Mouse (Mus musculus) adrenal gland, postnatal 14 days (tissue): Measurements from ENCODE around the gene Gcc2. TPM values are rescaled to one million over a fixed set of nuclear protein-coding genes. Genes with fewer than 3 reads are reported as not detected.
"Not testable (repeated sequence)": the region's sequence is repeated elsewhere in the genome, so short reads cannot be mapped to it uniquely, and the experiment has no call there.

Experiments used
- DNase-seq: peaks from one replicate; pipeline ENCODE4 v3.0.0; 2021; ENCODE audit warnings: mixed read lengths
- long read RNA-seq, 2 experiments: library from polyadenylated mRNA; stranded (forward); transcript quantifications; one replicate each; pipeline ENCODE4 v2.0.0; 2021
- total RNA-seq: library from RNA; stranded (reverse); gene quantifications from 2 replicates; pipeline ENCODE4 v1.2.3, GENCODE M21; 2021

Gene Gcc2
- total RNA-seq, result 40.5 and 45.2 TPM in 2 replicates
- long read RNA-seq, experiment 1, full-length matches to known transcripts, result 2 of 8 reads
- long read RNA-seq, experiment 1, partial matches to known transcripts, result 3 of 8 reads
- long read RNA-seq, experiment 1, other reads (novel, unspliced or antisense), result 3 of 8 reads
- long read RNA-seq, experiment 2, full-length matches to known transcripts, result 5 of 9 reads
- long read RNA-seq, experiment 2, partial matches to known transcripts, result 1 of 9 reads
- long read RNA-seq, experiment 2, other reads (novel, unspliced or antisense), result 3 of 9 reads

DNA sequence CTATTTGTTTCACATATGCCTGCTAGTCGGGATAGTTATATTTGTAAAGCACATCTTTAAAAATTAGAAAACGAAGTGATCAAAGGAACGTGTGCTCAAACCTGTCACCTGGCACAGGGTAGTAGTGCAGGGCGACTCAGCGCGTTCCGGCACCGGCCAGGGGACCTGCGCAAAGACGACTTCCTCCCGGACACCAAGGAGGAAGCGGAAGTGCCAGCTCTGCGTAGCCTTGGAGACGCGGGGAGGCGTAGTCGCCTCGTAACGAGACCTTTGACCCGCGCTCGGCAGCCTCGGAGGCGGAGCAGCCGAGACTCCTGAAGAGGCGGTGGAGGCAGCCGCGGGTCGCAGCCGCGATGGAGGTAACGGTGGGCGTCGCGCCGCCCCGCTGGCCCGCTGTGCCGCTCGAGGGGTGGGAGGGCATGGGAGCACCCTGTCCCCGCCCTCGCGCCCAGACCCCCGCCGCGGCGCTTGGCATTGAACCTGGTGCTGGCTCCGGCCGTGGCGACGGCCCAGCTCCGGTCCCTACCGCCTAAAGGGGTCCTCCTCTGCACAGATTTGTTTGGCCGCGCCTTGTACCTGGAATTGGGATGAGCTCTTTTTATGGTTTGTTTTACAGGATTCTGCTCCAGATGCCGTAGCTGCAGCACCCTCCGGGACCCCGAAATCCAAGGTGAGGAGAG lies at the start of gene Gcc2:
Gene Gcc2, plus strand, starts transcription at position 285 of the 680 bp plus-strand sequence.
- DNase-seq, result peak; percentile 97

DNA sequence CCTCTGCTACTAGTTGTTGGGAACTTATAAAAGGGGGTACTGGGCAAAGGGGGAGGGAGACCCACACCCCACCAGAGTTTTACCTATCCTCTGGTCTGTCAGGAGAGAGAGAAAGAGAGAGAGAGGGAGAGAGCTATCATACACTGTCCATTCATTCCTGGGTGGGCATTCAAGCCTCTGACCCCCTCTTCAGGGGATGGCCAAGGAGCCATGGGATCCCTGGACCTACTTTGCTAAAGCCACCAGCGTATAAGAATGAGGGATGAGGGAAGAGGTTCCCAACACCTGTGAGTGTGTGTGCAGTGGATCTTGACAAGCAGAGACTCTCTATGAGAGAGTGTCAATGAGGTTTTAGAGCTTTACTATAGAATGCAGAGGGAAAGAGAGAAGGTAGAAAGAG lies 49.3 kb upstream of the Gcc2 start:
- no peak for DNase-seq

DNA sequence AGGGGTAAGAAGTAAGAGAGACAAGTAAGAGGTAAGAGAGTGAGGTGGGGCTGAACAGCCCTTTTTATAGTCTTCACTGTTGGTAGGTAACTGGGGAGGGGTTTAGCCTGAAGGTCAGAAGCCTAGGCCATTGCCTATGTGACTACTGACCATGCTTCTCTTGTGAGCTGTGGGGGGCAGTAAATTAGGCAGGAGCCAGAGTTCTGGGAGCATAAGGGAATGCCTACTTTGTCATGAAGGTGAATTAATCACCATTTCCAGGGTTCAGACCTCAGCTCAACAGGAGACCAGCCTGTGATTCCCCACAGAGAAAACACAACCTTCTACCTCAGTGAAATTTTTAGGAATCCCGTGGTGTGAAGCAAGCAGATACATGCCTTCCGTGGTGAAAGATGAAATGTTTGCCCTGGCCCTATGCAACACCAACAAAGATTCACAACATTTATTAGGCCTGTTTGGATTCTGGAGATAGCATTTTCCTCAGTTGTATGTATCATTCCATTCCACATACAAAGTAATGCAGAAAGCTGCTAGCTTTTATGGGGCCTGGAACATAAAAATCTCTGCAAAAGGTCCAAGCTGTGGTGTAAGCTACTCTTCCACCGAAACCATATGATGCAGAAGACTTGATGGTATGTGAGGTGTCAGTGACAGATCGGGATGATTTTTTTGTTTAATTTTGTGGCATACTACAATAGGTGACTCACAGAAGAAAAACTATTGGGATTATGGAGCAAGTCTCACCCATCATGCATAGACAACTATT lies 48.5 kb upstream of the Gcc2 start:
- DNase-seq, result no peak

DNA sequence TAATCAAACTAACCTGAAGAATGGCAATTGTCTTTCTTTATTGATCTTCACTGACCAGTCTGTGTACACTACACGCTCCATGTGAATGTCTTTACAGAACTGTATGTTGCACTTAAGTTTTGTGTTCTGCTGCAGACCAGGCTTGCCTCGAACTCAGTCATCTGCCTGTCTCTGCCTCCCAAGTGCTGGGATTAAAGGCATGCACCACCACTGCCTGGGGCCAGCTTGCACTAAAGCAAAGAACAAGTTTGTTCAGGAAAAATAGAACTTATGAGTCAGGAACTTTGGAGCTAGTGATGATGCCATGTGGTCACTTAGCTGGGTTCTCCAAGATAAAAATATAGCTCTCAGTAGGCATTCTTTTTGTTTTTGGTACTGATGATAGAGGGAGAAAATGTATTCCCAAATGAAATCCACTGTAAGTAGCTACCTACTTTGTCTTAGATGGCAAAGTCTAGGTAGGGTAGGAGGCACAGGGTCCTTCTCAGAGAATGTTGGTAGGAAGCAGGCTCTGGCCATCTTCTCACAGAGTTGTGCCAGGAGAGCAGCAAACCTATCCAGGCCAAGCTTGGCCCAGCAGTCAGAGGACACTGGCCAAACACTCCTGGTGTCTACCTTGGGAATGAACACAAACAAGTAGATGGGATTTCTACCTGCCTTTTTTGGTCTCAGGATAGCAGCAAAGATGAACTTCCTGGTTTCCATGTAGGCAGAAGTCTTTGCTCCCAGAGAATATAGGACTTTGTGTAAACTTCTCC lies 45.4 kb upstream of the Gcc2 start:
- DNase-seq, result no peak

DNA sequence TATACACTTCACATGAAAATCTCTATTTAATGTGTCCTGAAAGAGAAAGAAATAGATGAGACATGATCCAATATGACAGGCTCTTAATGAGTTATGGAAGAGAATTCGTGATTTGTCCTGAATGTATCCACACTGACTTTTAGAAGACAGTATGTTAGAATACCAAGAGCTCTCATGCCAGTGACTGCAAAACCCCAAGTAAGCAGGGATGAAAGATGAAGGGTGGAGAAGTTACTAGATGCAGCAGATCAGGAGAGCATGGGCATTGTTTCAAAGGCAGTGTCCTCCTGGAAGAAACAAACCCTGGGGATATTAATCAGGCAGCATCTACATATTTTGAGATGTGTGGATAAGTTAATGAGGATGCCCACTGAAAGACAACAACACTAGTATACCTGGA lies 44.8 kb upstream of the Gcc2 start:
- no peak for DNase-seq

DNA sequence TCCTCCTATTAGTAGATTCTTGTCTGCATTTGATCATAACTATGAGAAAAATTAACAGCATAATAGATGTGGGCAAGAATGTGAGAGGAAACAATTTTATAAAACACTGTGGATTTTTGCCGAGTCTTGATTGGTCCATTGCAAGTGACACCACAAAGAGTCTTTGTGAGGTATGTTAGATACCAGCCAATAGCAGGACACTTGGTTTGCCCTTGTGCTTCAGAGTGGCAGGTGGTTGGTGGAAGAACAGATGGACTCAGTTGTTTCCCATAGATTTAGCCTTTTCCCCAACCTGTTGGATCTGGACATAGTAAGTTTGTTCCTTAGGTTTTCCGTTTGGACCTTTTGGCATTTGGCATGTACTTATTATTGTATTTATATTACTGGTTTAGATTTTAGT lies 44.1 kb upstream of the Gcc2 start:
- DNase-seq, result no peak

DNA sequence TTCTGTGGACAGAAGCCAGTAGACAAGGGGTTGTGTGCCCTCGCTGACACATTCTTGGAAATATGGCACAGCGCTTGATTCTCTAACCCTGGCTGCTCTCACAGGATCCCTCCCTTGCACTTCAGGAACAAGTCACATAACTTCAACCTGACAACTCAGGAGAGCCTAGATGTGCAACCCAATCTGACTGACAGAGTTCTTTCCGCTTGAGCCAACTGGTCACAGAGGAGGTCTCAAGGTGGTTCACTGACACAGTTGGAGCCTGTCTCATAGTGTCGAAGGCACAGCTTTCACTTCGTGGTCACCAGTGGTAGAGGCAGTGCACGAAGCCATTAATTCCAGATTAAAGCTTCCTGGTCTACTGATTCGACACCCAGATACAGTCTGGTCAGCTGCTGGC lies 43.1 kb upstream of the Gcc2 start:
- DNase-seq, result no peak

DNA sequence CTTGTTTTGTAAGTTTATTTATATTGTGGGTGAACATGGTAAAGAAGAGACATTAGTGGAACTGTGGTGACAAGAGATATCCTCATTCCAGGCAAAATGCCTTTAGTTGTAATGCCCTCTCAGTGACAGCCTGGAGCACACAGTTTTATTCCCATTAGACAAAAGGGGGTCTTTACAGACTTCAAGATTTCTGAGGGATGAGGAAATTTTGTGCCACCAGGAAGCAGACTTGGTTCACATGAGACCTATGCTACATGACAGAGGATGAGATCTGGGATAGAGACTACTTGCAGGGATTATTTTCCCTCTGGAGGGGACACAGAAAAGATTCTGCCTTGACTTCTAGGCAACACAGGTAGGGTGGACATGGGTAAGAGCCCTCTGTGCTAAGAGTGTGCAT lies 40.8 kb upstream of the Gcc2 start:
- DNase-seq, result no peak

DNA sequence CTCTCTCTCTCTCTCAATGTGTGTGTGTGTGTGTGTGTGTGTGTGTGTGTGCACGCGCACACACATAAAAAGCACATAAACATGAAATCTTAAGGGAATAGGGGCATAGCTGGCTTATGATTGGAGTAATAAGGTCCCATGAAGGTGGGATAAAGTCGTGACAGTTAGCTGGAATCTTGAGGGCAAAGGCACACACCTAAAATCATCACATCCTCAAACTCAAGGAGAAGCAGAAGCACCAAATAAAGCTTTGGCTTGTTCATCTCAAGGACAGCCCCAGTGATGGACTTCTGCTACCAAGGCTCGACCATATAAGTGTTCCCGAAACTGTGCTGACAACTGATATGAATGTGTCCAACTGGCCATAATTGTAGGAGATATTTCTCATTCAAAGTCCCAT lies 40.4 kb upstream of the Gcc2 start:
- no peak for DNase-seq

DNA sequence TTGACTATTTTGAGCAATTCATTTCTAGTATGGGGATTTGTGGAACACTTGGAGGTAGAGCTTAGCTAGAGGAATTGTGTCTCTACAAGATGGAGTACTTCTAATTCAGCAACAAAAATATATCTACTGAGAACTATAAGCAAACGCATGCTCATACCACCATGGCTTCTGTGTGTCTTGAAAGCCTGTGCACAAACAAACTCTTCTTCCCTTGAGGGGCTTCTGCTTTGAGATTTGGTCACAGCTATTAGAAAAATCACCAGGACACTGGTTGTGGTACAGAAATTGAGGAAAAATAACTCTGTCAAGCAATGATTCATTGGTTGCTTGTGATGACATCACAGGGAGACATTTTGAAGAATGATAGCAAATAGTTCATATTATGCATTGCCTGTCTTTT lies 39.9 kb upstream of the Gcc2 start:
- no peak for DNase-seq

DNA sequence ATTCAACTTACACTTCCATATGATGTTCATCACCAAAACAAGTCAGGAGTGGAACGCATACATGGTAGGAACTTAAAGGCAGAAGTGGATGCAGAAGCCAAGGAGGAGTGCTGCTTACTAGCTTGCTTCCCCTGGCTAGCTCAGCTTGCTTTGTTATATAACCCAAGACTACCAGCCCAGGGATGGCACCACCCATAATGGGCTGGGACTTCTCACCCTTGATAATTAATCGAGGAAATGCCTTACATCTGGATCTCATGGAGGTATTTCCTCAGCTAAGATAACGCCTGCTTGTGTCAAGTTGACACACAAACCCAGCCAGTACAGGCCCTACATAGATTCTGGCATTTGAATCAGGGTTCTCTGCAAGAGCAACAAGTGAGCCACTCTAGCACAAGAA lies 37.9 kb upstream of the Gcc2 start:
- no peak for DNase-seq

DNA sequence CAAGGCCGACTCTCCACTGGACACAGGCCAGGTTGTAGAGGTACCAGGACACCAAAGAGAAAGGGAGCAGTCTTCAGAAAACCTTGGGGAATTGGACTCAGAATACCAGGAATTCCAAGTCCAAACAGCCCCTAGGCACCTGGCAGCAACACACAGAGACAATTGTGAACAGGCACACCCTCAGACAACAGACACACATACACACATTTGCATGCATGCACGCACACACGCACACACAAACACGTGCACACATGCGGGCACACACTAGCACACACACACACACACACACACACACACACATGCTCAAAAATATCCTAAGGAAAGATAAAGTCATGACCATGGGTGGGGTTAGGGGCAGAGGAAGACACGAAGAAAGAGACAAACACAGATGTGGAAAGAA lies 34.6 kb upstream of the Gcc2 start:
- DNase-seq, result no peak

DNA sequence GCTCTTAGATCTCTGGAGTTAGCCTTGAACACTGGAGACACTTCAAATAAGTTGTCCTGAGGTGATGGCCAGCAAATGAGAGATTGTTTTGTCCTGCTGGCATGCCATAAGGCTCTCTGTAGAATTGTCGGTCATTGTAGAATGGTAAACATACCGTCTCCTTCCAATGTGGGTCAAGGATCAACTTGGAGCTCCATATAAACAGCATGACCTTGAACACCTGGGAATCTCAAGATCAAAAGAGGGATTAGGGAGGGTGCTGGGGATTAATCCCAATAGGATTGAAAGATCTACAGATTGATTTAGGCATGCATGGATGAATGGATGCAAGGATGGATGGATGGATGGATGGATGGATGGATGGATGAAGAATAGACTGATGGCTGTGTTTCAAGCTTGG lies 33.7 kb upstream of the Gcc2 start:
- not testable (repeated sequence) for DNase-seq

DNA sequence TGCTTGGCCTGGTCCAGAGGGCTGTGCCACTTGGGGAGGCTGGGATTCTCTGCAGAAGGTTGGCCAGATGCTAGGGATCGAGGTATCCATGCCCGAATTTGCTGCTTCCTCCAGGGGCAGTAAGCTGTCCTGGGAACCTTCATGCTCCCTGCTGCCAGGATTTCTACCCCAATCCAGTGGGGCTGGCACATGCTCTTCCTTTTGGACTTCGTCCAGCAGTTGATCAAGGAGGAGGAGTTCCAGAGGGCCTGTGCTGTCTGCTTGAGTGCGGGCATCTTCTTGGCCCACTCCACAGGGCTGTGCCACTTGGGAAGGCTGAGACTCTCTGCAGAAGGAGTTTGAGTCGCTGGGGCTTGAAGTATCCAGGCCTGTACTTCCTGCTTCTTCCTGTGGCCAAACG lies 32.1 kb upstream of the Gcc2 start:
- not testable (repeated sequence) for DNase-seq

DNA sequence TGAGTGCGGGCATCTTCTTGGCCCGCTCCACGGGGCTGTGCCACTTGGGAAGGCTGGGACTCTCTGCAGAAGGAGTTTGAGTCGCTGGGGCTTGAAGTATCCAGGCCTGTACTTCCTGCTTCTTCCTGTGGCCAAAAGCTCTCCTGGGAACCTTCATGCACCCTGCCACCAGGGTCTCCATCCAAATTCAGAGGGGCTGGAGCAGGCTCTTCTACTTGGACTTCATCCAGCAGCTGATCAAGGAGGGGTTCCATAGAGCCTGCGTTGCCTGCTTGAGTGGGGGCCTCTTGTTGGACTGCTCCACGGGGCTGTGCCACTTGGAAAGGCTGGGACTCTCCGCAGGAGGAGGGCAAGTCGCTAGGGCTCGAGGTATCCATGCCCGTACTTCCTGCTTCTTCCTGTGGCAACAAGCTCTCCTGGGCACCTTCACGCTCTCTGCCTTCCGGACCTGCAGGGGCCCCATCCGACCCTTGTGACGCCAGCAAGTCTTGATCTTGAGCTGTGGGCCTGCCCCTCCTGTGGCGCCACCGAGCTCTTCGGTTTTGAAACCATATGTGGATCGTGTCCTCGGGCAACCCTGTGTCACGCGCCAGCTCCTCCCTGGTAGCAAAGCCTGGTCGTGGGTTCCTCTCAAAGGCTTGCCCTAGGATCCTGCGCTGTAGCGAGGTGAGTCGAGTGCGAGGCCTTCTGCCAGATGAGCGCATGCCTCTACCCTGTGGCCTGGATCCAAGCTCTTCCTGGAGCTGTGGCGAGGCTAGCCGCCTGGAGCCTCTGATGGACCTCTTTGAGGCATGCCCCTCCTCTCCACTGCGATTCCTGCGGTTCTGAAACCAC lies 31.1 kb upstream of the Gcc2 start:
- peak; percentile 61 for DNase-seq

DNA sequence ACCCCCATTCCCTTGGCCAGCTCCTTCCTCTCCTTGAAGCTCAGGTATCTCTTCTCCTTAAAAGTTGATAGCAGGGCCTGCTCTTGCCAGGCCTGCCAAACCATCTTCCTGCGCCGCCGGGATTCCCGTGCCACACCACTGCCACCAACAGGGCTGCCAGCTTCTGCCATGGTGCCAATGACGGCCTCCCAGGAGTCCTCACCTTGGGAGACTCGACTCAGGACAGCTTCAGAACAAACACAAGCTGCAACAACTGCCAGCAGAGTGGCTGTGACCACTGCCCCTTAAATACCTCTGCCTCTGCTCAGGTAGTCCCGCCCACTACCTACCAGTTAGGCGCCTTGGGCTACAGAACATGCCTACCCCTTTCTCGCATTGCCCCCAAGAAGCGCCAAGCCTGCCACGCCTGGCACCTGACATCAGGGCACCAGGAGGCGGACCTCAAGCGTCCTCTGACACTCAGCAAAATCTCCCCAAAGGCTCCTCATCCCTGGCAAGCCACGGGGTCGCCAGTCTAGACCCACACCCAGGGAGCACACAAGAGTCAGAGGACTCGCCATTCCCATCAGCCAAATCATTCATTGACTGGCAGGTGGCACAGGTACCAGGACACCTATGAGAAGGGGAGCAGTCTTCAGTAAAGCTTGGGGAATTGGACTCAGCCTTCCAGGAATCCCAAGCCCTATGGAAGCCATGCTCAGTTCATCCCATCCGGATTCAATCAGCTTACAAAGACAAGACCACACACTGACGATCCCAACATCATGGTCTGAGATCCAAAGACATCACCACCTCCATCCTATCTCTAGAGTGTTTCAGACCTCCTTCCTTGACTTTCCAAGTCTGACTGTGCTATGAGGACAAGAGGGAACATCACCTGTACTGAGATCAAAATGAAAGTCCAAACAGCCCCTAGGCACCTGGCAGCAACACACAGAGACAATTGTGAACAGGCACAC lies 30.2 kb upstream of the Gcc2 start, which contains the start of gene AW822073:
Gene AW822073, minus strand, starts transcription at position 104 of the 959 bp plus-strand sequence.
- DNase-seq, result peak; percentile 42

DNA sequence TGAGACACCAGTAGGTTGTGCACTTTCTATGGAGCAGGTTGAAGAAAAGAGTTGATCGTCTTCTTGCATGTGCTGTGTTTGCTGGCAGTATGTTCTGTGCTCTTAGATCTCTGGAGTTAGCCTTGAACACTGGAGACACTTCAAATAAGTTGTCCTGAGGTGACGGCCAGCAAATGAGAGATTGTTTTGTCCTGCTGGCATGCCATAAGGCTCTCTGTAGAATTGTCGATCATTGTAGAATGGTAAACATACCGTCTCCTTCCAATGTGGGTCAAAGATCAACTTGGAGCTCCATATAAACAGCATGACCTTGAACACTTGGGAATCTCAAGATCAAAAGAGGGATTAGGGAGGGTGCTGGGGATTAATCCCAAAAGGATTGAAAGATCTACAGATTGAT lies 28.9 kb upstream of the Gcc2 start:
- peak; percentile 15 for DNase-seq

DNA sequence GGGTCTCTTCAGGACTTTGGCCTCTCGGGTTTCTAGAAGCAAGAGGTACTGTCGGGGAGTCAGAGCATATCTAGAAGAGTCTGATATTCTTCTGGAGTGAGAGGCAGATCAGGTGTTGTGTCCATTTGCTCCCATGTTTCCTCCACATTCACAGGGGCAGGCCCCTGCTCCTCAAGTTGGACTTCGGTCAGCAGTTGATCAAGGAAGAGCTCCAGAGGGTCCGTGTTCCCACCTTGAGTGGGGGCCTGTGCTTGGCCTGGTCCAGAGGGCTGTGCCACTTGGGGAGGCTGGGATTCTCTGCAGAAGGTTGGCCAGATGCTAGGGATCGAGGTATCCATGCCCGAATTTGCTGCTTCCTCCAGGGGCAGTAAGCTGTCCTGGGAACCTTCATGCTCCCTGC lies 27.5 kb upstream of the Gcc2 start:
- DNase-seq, result not testable (repeated sequence)

DNA sequence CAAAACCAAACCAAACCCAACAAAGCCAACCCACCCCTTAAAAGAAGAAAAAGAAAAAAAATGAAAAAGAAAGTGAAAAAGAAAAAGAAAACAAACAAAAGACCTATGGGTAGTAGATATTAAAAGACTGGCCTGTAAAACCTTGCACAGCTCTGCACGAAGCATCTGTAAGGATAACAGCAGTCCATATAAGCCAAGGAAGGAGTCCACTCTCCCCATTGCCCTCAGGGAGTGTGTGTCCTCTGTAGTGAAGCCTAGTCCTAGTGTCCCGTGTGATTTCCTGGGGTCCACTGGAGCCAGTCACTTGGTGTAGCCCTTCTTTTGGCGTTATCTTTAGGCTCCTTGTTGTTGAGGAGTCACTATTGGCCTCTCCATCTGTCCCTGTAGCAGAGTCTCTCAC lies 25.3 kb upstream of the Gcc2 start:
- DNase-seq, result not testable (repeated sequence)

DNA sequence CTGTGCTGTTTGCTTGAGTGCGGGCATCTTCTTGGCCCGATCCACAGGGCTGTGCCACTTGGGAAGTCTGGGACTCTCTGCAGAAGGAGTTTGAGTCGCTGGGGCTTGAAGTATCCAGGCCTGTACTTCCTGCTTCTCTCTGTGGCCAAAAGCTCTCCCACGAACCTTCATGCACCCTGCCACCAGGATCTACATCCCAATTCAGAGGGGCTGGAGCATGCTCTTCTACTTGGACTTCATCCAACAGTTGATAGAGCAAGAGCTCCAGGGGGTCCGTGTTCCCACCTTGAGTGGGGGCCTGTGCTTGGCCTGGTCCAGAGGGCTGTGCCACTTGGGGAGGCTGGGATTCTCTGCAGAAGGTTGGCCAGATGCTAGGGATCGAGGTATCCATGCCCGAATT lies 24.2 kb upstream of the Gcc2 start:
- DNase-seq, result peak; percentile 56
